Mouse (Mus musculus) forebrain, embryonic 15.5 days (tissue): ENCODE data around the gene Ccdc189. TPM values are rescaled to one million over a fixed set of nuclear protein-coding genes. Genes with fewer than 3 reads are reported as not detected.
"Not testable (repeated sequence)": the region's sequence is repeated elsewhere in the genome, so short reads cannot be mapped to it uniquely, and the experiment has no call there.

Source experiments
- ATAC-seq: fragments of 200-750 bp; cut with Nextera tagmentation; replicated peaks from 2 replicates; pipeline ENCODE4 v1.8.0; 2017; ENCODE audit warnings: mild to moderate bottlenecking, moderate TSS enrichment, moderate library complexity
- H3K27ac ChIP-seq: fragments of 300-500 bp; sonication (generic); replicated peaks from 2 replicates; pipeline ENCODE4 v1.5.1; 2015; ENCODE audit warnings: mild to moderate bottlenecking, inconsistent platforms
- H3K27me3 ChIP-seq: fragments of 300-500 bp; sonication (generic); 2 replicates; pipeline ENCODE4 v1.6.1; 2015; ENCODE audit warnings: inconsistent platforms
- H3K36me3 ChIP-seq: fragments of 300-500 bp; sonication (generic); 2 replicates; pipeline ENCODE4 v1.6.1; 2015; ENCODE audit warnings: mild to moderate bottlenecking, inconsistent platforms
- H3K4me1 ChIP-seq: fragments of 300-500 bp; sonication (generic); 2 replicates; pipeline ENCODE4 v1.6.1; 2015; ENCODE audit warnings: inconsistent platforms
- H3K4me2 ChIP-seq: fragments of 300-500 bp; sonication (generic); replicated peaks from 2 replicates; pipeline ENCODE4 v1.6.1; 2015; ENCODE audit warnings: mild to moderate bottlenecking, inconsistent platforms
- H3K4me3 ChIP-seq: fragments of 300-500 bp; sonication (generic); 2 replicates; pipeline ENCODE4 v1.5.1; 2015; ENCODE audit warnings: mild to moderate bottlenecking, inconsistent platforms
- H3K9ac ChIP-seq: fragments of 300-500 bp; sonication (generic); replicated peaks from 2 replicates; pipeline ENCODE4 v1.6.1; 2015; ENCODE audit warnings: mild to moderate bottlenecking, inconsistent platforms
- H3K9me3 ChIP-seq: fragments of 300-500 bp; sonication (generic); 2 replicates; pipeline ENCODE4 v1.6.1; 2016; ENCODE audit warnings: inconsistent platforms
- WGBS: fragments of 180-500 bp; shearing (Covaris S2); methylation state at CpG from one replicate; pipeline ENCODE4 v1.1.7; 2015; ENCODE audit warnings: mixed read lengths; 5-methylcytosine and 5-hydroxymethylcytosine counted together
- polyA plus RNA-seq: library from polyadenylated mRNA; unstranded; fragments of >200 nt; fragmentation: Nextera tagmentation; extraction: Ambion mirVana; gene quantifications from 2 replicates; pipeline ENCODE4 v1.2.1, GENCODE M21; 2015

Ccdc189 gene
- polyA plus RNA-seq: 11.8 TPM in 2 replicates

DNA sequence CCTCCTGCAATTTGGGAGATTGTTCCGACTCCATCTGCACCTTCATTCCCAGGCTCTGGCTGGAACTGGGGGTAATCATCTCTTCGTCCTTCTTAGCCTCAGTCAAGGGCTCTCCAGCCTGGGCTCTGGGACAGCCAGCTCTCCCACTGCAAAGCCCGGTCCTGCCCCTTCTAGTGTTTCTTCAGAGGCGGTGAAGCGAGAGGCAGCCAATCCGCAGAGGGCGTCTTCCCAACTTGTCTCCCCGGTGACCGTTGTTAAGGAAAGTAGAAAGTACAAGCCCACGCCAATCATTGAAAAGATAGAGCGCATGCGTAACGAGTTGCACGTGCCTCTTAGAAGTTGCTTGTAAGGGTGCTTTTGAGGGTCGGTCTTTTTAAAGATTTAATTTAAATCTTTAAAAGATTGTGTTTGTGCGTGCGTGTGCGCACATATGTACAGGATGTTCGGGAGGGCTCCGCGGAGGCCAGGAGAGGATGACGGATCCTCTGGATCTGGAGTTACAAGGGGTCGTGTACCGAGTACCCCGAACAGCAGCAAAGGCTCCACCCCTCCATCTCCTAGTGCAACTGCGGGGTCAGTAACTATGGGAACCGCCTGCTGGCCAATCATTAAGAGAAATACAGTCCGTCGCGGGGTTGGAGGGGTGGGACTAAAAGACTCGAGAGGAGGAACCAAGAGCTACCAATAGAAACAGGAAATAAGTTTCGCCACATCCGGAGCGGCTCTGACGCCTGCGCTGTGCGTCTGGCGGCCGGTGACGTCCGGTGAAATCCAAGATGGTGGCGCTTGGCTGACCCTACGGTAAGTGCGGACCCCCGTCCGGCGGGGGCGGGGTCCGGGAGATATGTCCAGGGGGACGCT is at the start of gene Ccdc189, which contains the start of gene Rnf40:
Gene Ccdc189, minus strand, starts transcription at position 585 of the 861 bp plus-strand sequence.
Gene Rnf40, plus strand, starts transcription at position 757 of the 861 bp plus-strand sequence.
- peak; percentile 98 for ATAC-seq
- no peaks in the 10 kb centered on the region for H3K27me3 ChIP-seq
- H3K4me2 ChIP-seq: peak within 1 kb of the TSS; percentile 86
- WGBS: under 1% methylated on average over 50 of the region's 50 CpGs
- H3K27ac ChIP-seq: peak within 1 kb of the TSS; percentile 84
- H3K9ac ChIP-seq: peak within 1 kb of the TSS; percentile 77
- no peaks in the 10 kb centered on the region for H3K9me3 ChIP-seq
- peak within 1 kb of the TSS; percentile 72 for H3K4me3 ChIP-seq
- H3K36me3 ChIP-seq: peaks cover 43% of the 10 kb centered on the region
- peaks cover 18% of the 10 kb centered on the region for H3K4me1 ChIP-seq

DNA sequence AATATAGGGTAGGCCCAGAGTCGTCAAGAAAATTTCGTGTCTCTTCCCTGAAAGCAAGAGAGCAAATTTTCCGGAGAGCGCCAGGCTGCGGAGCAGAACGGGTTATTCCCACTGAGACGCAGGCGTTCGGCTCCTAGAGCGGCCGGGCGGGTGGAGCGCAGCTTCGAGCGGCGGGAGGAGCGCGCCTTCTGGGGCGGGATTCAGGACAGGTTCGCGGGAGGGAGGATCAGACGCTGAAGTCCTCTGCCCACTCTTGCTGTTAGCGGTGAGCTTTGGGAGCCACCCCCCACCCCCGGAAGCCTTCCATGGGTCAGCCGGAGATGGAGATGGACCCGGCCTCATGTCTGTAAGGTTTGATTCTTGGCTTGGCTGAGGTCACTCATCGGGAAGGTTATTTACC is 48.6 kb upstream of the Ccdc189 start:
- peak overlapping the region; percentile 77 for H3K9ac ChIP-seq
- 0% methylated on average over 27 of the region's 27 CpGs for WGBS
- H3K4me2 ChIP-seq: peak overlapping the region; percentile 63
- no peaks in the 10 kb centered on the region for H3K36me3 ChIP-seq
- peak overlapping the region; percentile 6; the same call in 1 of the 2 replicates for H3K27ac ChIP-seq
- no peaks in the 10 kb centered on the region for H3K27me3 ChIP-seq
- H3K4me3 ChIP-seq: peak overlapping the region; percentile 58
- no peaks in the 10 kb centered on the region for H3K9me3 ChIP-seq
- peak; percentile 73; the same call in 1 of the 2 replicates for ATAC-seq
- peaks cover 9% of the 10 kb centered on the region for H3K4me1 ChIP-seq

- Histone ChIP-seq H3K4me1 (peaks cover under 1% of the 10 kb centered on the region; the same call in 1 of the 2 replicates), H3K36me3 (no peaks in the 10 kb centered on the region), H3K9ac (no peak overlapping the region), H3K9me3 (no peaks in the 10 kb centered on the region), H3K4me3 (no peak overlapping the region), H3K4me2 (no peak overlapping the region), H3K27ac (no peak overlapping the region), H3K27me3 (no peaks in the 10 kb centered on the region)
- WGBS: 51% methylated on average over 4 of the region's 4 CpGs
- no peak for ATAC-seq
Observed at GRCm38 (mm10) chr7:127631416-127631815, 43.0 kb upstream of the Ccdc189 start.

GRCm38 (mm10) chr7:127628646-127629045 is 40.3 kb upstream of the Ccdc189 start:
- Histone ChIP-seq H3K36me3 (no peaks in the 10 kb centered on the region), H3K9me3 (no peaks in the 10 kb centered on the region), H3K4me3 (no peak overlapping the region), H3K9ac (no peak overlapping the region), H3K27ac (no peak overlapping the region), H3K4me2 (no peak overlapping the region), H3K4me1 (no peaks in the 10 kb centered on the region), H3K27me3 (no peaks in the 10 kb centered on the region)
- ATAC-seq: no peak
- WGBS: 76% methylated on average over 5 of the region's 5 CpGs

- Histone ChIP-seq H3K9me3 (no peaks in the 10 kb centered on the region), H3K27me3 (no peaks in the 10 kb centered on the region), H3K36me3 (no peaks in the 10 kb centered on the region), H3K4me3 (no peak overlapping the region), H3K4me1 (no peaks in the 10 kb centered on the region), H3K27ac (no peak overlapping the region), H3K9ac (no peak overlapping the region), H3K4me2 (no peak overlapping the region)
- WGBS: 89% methylated on average over 4 of the region's 4 CpGs
- ATAC-seq: no peak
Observed at GRCm38 (mm10) chr7:127626471-127626870, 38.1 kb upstream of the Ccdc189 start.

GRCm38 (mm10) chr7:127626039-127626438 is 37.6 kb upstream of the Ccdc189 start:
- no peaks in the 10 kb centered on the region for H3K9me3 ChIP-seq
- no peaks in the 10 kb centered on the region for H3K4me1 ChIP-seq
- no peak for ATAC-seq
- no peak overlapping the region for H3K4me3 ChIP-seq
- 98% methylated on average over 7 of the region's 7 CpGs for WGBS
- H3K27ac ChIP-seq: no peak overlapping the region
- no peaks in the 10 kb centered on the region for H3K36me3 ChIP-seq
- no peak overlapping the region for H3K9ac ChIP-seq
- H3K4me2 ChIP-seq: no peak overlapping the region
- no peaks in the 10 kb centered on the region for H3K27me3 ChIP-seq

DNA sequence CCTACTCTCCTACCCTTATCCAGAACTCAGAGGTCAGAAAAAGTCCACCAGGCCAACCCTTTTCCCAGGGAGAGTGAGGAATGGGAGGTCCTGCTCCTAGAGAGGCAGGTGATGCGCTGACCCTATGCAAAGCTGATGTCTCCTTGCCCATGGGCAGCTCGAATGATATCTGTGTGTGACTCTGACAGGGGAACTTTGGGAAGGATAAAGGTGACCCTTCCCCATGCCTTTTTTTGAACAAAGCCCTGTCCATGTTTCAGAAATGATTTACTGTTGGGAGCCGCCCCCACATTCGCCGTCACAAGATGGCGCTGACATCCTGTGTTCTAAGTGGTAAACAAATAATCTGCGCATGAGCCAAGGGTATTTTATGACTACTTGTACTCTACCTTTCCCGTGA is 30.0 kb upstream of the Ccdc189 start:
- 83% methylated on average over 7 of the region's 8 CpGs for WGBS
- H3K4me2 ChIP-seq, ATAC-seq, H3K9ac ChIP-seq, H3K4me3 ChIP-seq, H3K36me3 ChIP-seq, H3K9me3 ChIP-seq, H3K27me3 ChIP-seq, H3K27ac ChIP-seq: not testable (repeated sequence)
- H3K4me1 ChIP-seq: peaks cover 29% of the 10 kb centered on the region

GRCm38 (mm10) chr7:127617962-127618361 is 29.6 kb upstream of the Ccdc189 start:
- Histone ChIP-seq H3K9me3 (no peaks in the 10 kb centered on the region), H3K4me2 (no peak overlapping the region), H3K4me3 (no peak overlapping the region), H3K27ac (no peak overlapping the region), H3K4me1 (peaks cover 33% of the 10 kb centered on the region), H3K36me3 (no peaks in the 10 kb centered on the region), H3K27me3 (no peaks in the 10 kb centered on the region), H3K9ac (no peak overlapping the region)
- ATAC-seq: no peak
- WGBS: 4% methylated on average over 2 of the region's 2 CpGs

GRCm38 (mm10) chr7:127616881-127617280 is 28.5 kb upstream of the Ccdc189 start:
- WGBS: 81% methylated on average over 1 of the region's 1 CpGs
- Histone ChIP-seq H3K27me3 (no peaks in the 10 kb centered on the region), H3K9ac (no peak overlapping the region), H3K4me3 (no peak overlapping the region), H3K36me3 (peaks cover 9% of the 10 kb centered on the region), H3K4me1 (peaks cover 33% of the 10 kb centered on the region), H3K9me3 (no peaks in the 10 kb centered on the region), H3K27ac (no peak overlapping the region), H3K4me2 (no peak overlapping the region)
- no peak for ATAC-seq

GRCm38 (mm10) chr7:127616336-127616735 is 27.9 kb upstream of the Ccdc189 start:
- peak overlapping the region; percentile 100 for H3K4me3 ChIP-seq
- no peak overlapping the region for H3K27ac ChIP-seq
- no peaks in the 10 kb centered on the region for H3K27me3 ChIP-seq
- H3K36me3 ChIP-seq: peaks cover 14% of the 10 kb centered on the region
- no peak for ATAC-seq
- 69% methylated on average over 1 of the region's 1 CpGs for WGBS
- no peaks in the 10 kb centered on the region for H3K9me3 ChIP-seq
- peak overlapping the region; percentile 94 for H3K4me2 ChIP-seq
- H3K4me1 ChIP-seq: peaks cover 33% of the 10 kb centered on the region
- H3K9ac ChIP-seq: 0 out of 2 replicates have a peak overlapping the region, but pooled peaks have one; percentile 81

- no peaks in the 10 kb centered on the region for H3K9me3 ChIP-seq
- peak within 1 kb of the TSS; percentile 100 for H3K4me3 ChIP-seq
- H3K27me3 ChIP-seq: no peaks in the 10 kb centered on the region
- peaks cover 26% of the 10 kb centered on the region for H3K36me3 ChIP-seq
- ATAC-seq: peak; percentile 91
- peaks cover 33% of the 10 kb centered on the region for H3K4me1 ChIP-seq
- under 1% methylated on average over 50 of the region's 50 CpGs for WGBS
- peak within 1 kb of the TSS; percentile 81 for H3K9ac ChIP-seq
- peak within 1 kb of the TSS; percentile 89 for H3K27ac ChIP-seq
- peak within 1 kb of the TSS; percentile 94 for H3K4me2 ChIP-seq
Observed at GRCm38 (mm10) chr7:127614891-127615843, 26.8 kb upstream of the Ccdc189 start, which contains the start of gene Zfp629. Gene Zfp629 (minus strand): TSS chr7:127615797.
